Mouse (Mus musculus): ENCODE measurements at regions not wholly inside any gene's neighbourhood (a gene's known extent, or its start where the extent isn't known, plus 50 kb on each side); places are given as distances from the start of the nearest gene placed in this dataset.
"Not testable (repeated sequence)": the region's sequence is repeated elsewhere in the genome, so short reads cannot be mapped to it uniquely, and the experiment has no call there.

DNA sequence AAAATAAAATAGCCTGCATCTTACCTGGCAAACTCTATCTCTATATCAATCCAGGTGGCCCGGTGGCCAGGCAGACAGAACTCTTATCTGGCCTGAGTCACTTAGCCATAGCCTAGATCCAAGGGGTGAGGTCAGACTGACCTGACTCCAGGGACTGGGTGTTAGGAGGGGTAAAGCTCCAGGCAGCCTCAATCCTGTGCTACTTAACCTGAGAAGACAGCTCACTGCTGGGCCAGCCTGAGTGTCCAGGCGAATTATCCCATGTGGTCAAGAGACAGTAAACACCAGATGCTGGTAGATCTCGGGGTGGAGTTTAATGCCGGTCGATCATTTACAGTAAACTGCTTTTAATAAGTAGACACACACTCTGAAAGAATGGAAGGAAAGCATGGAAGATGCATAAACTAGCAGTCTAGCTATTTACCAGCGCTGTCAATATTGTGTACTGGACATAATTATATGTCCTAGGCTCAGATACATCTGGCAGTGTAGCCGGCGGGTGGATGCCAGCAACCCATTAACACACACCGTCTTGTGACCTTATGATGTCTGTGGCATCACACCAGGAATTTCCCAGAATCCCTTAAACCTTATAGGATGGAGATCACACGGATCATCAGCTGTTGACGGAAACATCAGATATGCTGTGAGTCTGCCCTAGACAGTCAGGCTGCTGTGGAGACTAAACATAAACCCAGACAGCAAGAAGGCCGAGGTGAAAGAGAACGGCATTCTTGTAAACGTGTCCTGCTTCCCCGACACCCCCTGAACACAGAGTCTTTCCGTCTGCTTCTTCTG, 153.9 kb upstream of the Ubl3 start:
- DNase-seq (ENCODE audit: low read depth) = no peak

- no peak for DNase-seq (ENCODE audit: low read depth)
Observed at GRCm38 (mm10) chr5:148704769-148705168, 152.2 kb upstream of the Ubl3 start.

GRCm38 (mm10) chr5:148701859-148702258, 149.3 kb upstream of the Ubl3 start:
- no peak for DNase-seq (ENCODE audit: low read depth)

DNA sequence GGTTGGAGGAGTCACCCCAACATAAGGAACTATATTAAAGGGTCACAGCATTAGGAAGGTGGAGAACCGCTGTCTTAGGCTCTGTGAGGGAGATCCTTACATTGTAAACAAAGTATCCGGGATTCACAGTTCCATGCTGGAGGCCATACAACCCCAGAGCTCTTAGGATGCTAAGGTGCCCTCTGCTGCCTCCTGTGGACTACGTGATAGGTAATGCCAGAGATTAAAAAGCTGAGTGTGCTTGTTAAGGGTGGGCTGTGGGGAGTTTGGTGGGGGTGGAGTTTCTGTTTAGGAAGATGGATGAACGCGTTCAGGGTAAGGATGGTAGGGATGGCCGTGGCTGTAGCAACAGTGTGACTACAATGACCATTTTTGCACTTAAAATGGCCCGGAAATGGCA, 148.4 kb upstream of the Ubl3 start:
- DNase-seq (ENCODE audit: low read depth) = no peak

- DNase-seq (ENCODE audit: low read depth) = no peak
Observed at GRCm38 (mm10) chr5:148700240-148700639, 147.7 kb upstream of the Ubl3 start.

GRCm38 (mm10) chr5:148697631-148698368, 145.2 kb upstream of the Ubl3 start:
- DNase-seq (ENCODE audit: low read depth) = no peak

GRCm38 (mm10) chr5:148694352-148694751, 141.8 kb upstream of the Ubl3 start:
- no peak for DNase-seq (ENCODE audit: low read depth)

DNA sequence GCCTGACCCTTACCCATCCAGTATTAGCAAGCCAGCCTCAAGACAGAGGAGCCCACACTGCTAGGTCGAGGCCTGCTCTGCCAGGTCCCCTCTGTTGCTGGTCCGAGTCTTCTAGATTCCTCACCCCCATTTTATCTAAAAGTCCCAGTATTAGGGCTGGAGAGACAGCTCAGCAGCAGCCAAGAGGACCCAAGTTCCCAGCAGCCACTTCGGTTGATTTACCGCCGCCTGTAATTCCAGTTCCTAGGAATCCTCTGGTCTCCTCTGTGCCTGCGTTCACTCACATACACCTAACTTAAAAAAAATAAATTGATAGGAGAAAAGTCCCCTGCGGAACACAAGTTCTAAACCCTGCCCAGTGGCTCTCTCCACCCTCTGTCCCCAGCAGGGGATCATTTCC, 138.9 kb upstream of the Ubl3 start:
- no peak for DNase-seq (ENCODE audit: low read depth)

GRCm38 (mm10) chr5:148690823-148691197, 138.2 kb upstream of the Ubl3 start:
- DNase-seq (ENCODE audit: low read depth) = no peak

DNA sequence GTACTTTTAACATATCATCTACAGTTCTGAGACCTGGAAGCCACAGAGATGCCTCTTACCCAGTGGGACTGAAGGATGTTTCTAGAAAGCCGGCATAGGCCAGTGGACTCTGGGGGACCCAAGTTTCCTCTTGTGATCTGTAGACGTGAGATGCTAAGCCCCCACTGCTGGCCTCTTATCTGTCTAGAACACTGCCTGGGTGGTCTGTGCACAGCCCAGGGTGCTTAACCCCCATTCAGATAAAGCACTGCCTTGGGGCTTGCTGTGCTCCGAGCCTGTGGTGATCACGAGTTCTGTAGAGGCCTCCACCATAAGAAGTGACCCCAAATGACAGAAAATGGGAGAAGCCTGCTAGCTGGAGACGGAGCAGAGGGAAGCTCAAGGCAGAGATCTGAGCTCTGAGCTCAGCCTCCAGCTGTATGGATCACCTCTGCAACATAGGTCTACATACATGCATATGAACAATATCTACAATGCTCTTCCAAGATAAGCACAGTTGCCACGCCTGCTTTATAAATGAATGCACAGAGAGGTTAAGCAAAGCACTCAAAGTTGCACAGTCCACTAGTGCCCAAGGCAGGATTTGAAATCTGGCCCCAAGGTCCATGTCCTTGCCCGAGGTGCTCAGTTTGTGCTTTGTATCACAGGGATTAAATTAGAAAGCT, 137.7 kb upstream of the Ubl3 start:
- no peak for DNase-seq (ENCODE audit: low read depth)

DNA sequence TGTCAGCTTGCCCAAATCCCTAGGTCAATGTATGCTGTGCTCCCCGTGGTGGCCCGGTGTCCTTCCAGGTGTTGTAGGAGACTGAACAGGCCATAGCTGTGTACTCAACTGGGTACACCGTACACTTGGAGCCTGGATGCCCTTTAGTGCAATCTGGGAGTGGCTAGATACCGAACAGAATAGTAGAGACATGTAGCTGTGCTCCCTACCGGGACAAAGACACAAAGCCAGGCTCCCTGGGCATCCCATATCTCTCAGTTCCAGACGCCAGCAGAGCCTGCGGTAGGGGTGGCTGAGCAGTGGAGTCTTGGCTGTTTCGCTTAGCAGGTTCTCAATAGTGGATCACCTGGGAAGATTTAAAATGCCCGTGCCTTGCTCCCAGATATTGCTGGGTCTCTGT, 136.7 kb upstream of the Ubl3 start:
- no peak for DNase-seq (ENCODE audit: low read depth)

GRCm38 (mm10) chr5:148688501-148688900, 135.9 kb upstream of the Ubl3 start:
- no peak for DNase-seq (ENCODE audit: low read depth)

DNA sequence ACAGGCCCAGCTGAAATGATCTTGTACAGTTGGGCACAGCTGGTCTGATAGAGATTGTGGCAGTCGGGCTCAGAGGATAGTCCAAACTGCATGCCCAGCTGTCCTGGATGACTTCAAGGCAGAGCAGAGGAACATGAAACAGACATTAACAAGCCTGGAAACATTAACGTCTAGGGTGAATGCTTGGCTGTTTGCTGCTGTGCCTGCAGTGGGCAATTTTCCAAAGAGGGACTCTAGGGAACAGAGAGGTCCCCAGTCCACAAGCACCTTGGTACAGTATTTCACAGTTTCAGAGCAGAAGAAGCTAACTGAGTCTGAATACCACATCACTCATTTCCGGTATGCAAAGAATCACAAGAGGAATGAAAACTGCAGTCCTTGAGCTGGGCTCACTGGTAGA, 135.2 kb upstream of the Ubl3 start:
- DNase-seq (ENCODE audit: low read depth) = no peak

DNA sequence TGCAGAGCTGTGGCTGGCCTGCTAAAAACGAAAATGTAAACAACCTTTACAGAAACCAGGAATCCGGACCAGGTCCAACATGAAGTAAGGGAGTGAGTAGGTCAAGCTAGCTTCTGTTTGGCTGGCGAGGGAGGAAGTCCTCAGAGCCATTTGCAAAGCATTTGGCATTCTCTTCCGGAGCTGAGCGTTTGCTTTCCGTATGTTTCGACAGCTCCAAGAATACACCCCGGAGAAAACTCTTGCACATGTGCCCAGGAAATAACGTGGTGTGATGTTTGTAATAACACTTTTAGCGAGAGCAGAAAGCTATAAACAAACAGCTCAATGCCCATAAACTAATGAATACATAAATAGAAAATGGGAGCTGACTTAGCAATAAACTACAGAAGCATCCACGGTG, 131.6 kb upstream of the Ubl3 start:
- no peak for DNase-seq (ENCODE audit: low read depth)

- no peak for DNase-seq (ENCODE audit: low read depth)
Observed at GRCm38 (mm10) chr5:148682553-148682952, 130.0 kb upstream of the Ubl3 start.

- DNase-seq (ENCODE audit: low read depth) = no peak
Observed at GRCm38 (mm10) chr5:148680341-148680740, 127.8 kb upstream of the Ubl3 start.

GRCm38 (mm10) chr5:148679586-148679985, 127.0 kb upstream of the Ubl3 start:
- no peak for DNase-seq (ENCODE audit: low read depth)

GRCm38 (mm10) chr5:148678285-148678937, 125.8 kb upstream of the Ubl3 start:
- not testable (repeated sequence) for DNase-seq (ENCODE audit: low read depth)

- DNase-seq (ENCODE audit: low read depth) = no peak
Observed at GRCm38 (mm10) chr5:148674281-148674680, 121.7 kb upstream of the Ubl3 start.

GRCm38 (mm10) chr5:148662281-148662741, 109.7 kb upstream of the Ubl3 start:
- DNase-seq (ENCODE audit: low read depth) = no peak

- DNase-seq (ENCODE audit: low read depth) = no peak
Observed at GRCm38 (mm10) chr5:148661120-148661519, 108.5 kb upstream of the Ubl3 start.

DNA sequence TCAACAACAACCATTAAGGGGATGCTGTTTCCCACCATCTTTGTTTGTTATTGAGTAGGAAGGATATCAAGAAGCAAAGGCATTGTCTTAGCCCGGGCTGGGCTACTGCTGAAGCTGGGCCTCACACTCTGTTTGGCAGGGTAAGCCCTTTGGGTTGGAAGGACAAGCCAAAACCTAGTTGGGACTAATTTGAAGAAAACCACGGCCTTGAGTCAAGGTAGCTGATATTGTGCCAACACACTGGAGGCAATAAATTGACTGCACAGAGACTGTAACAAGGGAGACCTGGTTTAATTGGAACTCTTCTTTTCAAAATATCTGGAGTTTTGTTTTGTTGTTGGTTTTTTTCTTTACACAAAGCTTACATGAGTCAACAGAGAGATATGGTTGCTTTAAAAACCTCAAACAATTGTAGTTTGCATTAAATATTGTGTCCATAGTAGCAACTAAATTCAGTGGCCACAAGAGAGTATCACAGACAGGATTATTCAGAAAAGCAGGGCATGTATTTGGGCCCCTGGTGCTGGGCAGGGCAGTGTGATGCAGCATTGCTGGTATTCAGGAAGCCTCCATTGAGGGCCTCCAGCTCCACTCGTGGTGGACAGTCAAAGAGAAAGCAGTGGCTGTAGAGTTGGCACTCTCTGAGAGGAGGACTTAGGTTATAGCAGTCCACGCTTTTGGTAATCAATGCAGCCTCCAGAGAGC, 105.5 kb upstream of the Ubl3 start:
- no peak for DNase-seq (ENCODE audit: low read depth)

All from fibroblast of lung, adult 2 months (primary cell).